ENCODE assay signal across 16 mouse cellular contexts in genomic region chr5:43392908-43393545, GRCm38 (mm10).
DNase-seq lines count a peak whose midpoint lies in the region; ATAC-seq and TF ChIP-seq lines count a peak whose summit lies in the region.
"Had no signal": no experiment of that assay in that cellular context is flagged by ENCODE, and none has a peak within 500 bp of the region (broad histone marks: within the 10 kb centered on the region; RNA-seq: fewer than 3 reads in every experiment).

No protein-coding gene starts in this region.

- peaks cover 3% of the 10 kb centered on the region; the same call in 1 of the 2 replicates for H3K4me1 ChIP-seq in cerebellum, adult 2 months (ENCODE audit: control insufficient read depth, insufficient read depth, low read length)
- no peaks in the 10 kb centered on the region for H3K4me1 ChIP-seq in hindbrain, embryonic 13.5 days (replicated peaks)
- H3K4me1 ChIP-seq in hindbrain, embryonic 11.5 days (replicated peaks; ENCODE audit: control insufficient read depth, insufficient read depth, low read length), result no peaks in the 10 kb centered on the region
- no peaks in the 10 kb centered on the region for H3K4me1 ChIP-seq in midbrain, embryonic 15.5 days
- H3K4me1 ChIP-seq in neural tube, embryonic 15.5 days, result no peaks in the 10 kb centered on the region
- H3K4me1 ChIP-seq: midbrain, embryonic 12.5 days had no signal

- H3K36me3 ChIP-seq in hindbrain, embryonic 13.5 days, result no peaks in the 10 kb centered on the region
- H3K36me3 ChIP-seq in hindbrain, embryonic 11.5 days (ENCODE audit: control insufficient read depth, insufficient read depth, low read length), result no peaks in the 10 kb centered on the region
- H3K36me3 ChIP-seq in midbrain, embryonic 15.5 days (replicated peaks), result no peaks in the 10 kb centered on the region
- no peaks in the 10 kb centered on the region for H3K36me3 ChIP-seq in neural tube, embryonic 15.5 days
- H3K36me3 ChIP-seq: midbrain, embryonic 12.5 days had no signal

- TF ChIP-seq POLR2A in cerebellum, adult 2 months (IDR thresholded peaks at IDR 0.05; ENCODE audit: borderline replicate concordance, insufficient read depth, low read length), result no peak

- intact Hi-C loops in left cerebral cortex, postnatal 14 days (cut with DNase I), result no loop called here
- intact Hi-C loops in left cerebral cortex, postnatal 36 days (cut with DNase I), result loop anchor here (5.0 kb wide), 1 partner anchor 106 kb away; no protein-coding TSS in a partner anchor

- H3K4me2 ChIP-seq in hindbrain, embryonic 13.5 days, result no peak overlapping the region
- H3K4me2 ChIP-seq in hindbrain, embryonic 11.5 days (replicated peaks; ENCODE audit: low read depth, low read length), result no peak overlapping the region
- no peak overlapping the region for H3K4me2 ChIP-seq in midbrain, embryonic 15.5 days
- no peak overlapping the region for H3K4me2 ChIP-seq in neural tube, embryonic 15.5 days
- H3K4me2 ChIP-seq: midbrain, embryonic 12.5 days had no signal

- 0 out of 2 replicates have a peak, but pooled peaks have one; percentile 6 for ATAC-seq in hindbrain, embryonic 13.5 days (ENCODE audit: low FRiP score)
- ATAC-seq in hindbrain, embryonic 11.5 days (ENCODE audit: low FRiP score), result no peak
- 0 out of 2 replicates have a peak, but pooled peaks have one; percentile 45 for ATAC-seq in midbrain, embryonic 15.5 days (replicated peaks)
- no peak for ATAC-seq in neural tube, embryonic 15.5 days (ENCODE audit: low FRiP score)
- ATAC-seq: liver, postnatal 0 days had no signal

- no peaks in the 10 kb centered on the region for H3K27me3 ChIP-seq in cerebellum, adult 2 months (ENCODE audit: control insufficient read depth, insufficient read depth, low read length)
- no peaks in the 10 kb centered on the region for H3K27me3 ChIP-seq in hindbrain, embryonic 13.5 days
- H3K27me3 ChIP-seq in hindbrain, embryonic 11.5 days (ENCODE audit: control insufficient read depth, insufficient read depth, low read length), result no peaks in the 10 kb centered on the region
- no peaks in the 10 kb centered on the region for H3K27me3 ChIP-seq in midbrain, embryonic 15.5 days (replicated peaks)
- H3K27me3 ChIP-seq in neural tube, embryonic 15.5 days (replicated peaks), result no peaks in the 10 kb centered on the region
- H3K27me3 ChIP-seq: midbrain, embryonic 12.5 days had no signal

- WGBS in cerebellum, adult 2 months, result 27% methylated on average over 8 of the region's 8 CpGs
- 72% methylated on average over 8 of the region's 8 CpGs for WGBS in hindbrain, embryonic 13.5 days
- WGBS in hindbrain, embryonic 11.5 days, result 79% methylated on average over 8 of the region's 8 CpGs
- 67% methylated on average over 8 of the region's 8 CpGs for WGBS in midbrain, embryonic 15.5 days
- WGBS in neural tube, embryonic 15.5 days, result 75% methylated on average over 8 of the region's 8 CpGs

- no peak for TF ChIP-seq CTCF in cerebellum, adult 2 months (IDR thresholded peaks at IDR 0.05; ENCODE audit: borderline replicate concordance, insufficient read depth, low read depth, low read length)

- no peak overlapping the region for H3K4me3 ChIP-seq in cerebellum, adult 2 months (replicated peaks; ENCODE audit: insufficient read depth, low read depth, low read length)
- no peak overlapping the region for H3K4me3 ChIP-seq in hindbrain, embryonic 13.5 days
- no peak overlapping the region for H3K4me3 ChIP-seq in hindbrain, embryonic 11.5 days (ENCODE audit: low read depth, low read length)
- no peak overlapping the region for H3K4me3 ChIP-seq in midbrain, embryonic 15.5 days
- no peak overlapping the region for H3K4me3 ChIP-seq in neural tube, embryonic 15.5 days (replicated peaks)
- H3K4me3 ChIP-seq: heart, adult 2 months; midbrain, embryonic 12.5 days had no signal

- no peak overlapping the region for H3K27ac ChIP-seq in cerebellum, adult 2 months (ENCODE audit: insufficient read depth, low read length)
- H3K27ac ChIP-seq in hindbrain, embryonic 13.5 days, result no peak overlapping the region
- H3K27ac ChIP-seq in hindbrain, embryonic 11.5 days (ENCODE audit: low read depth, low read length), result no peak overlapping the region
- H3K27ac ChIP-seq in midbrain, embryonic 15.5 days, result no peak overlapping the region
- no peak overlapping the region for H3K27ac ChIP-seq in neural tube, embryonic 15.5 days (replicated peaks)
- H3K27ac ChIP-seq: heart, adult 2 months; midbrain, embryonic 12.5 days had no signal

- H3K9me3 ChIP-seq in hindbrain, embryonic 13.5 days, result no peaks in the 10 kb centered on the region
- H3K9me3 ChIP-seq in hindbrain, embryonic 11.5 days (ENCODE audit: control insufficient read depth, low read length), result no peaks in the 10 kb centered on the region
- H3K9me3 ChIP-seq in midbrain, embryonic 15.5 days, result no peaks in the 10 kb centered on the region
- no peaks in the 10 kb centered on the region for H3K9me3 ChIP-seq in neural tube, embryonic 15.5 days (replicated peaks)
- H3K9me3 ChIP-seq: midbrain, embryonic 12.5 days had no signal

- peak; percentile 12 to 16 for DNase-seq in cerebellum, adult 2 months
- no peak for DNase-seq in cerebellum, adult 18-20 months
- DNase-seq in hindbrain, embryonic 11.5 days (ENCODE audit: low spot score), result no peak
- peak; percentile 18 to 38 for DNase-seq in left cerebral cortex, postnatal 14 days (ENCODE audit: low spot score in 2 of 2)
- no peak for DNase-seq in left cerebral cortex, postnatal 36 days (ENCODE audit: low spot score in 2 of 2)
- DNase-seq: gastrocnemius, postnatal 14 days; heart, adult 2 months; kidney, adult 2 months; kidney, postnatal 25 days; liver; liver, postnatal 0 days; right cerebral cortex, adult 18-20 months had no signal

- H3K9ac ChIP-seq in hindbrain, embryonic 13.5 days, result no peak overlapping the region
- no peak overlapping the region for H3K9ac ChIP-seq in hindbrain, embryonic 11.5 days (ENCODE audit: low read depth, low read length)
- no peak overlapping the region for H3K9ac ChIP-seq in midbrain, embryonic 15.5 days
- H3K9ac ChIP-seq in neural tube, embryonic 15.5 days (replicated peaks), result no peak overlapping the region
- H3K9ac ChIP-seq: liver, postnatal 0 days; midbrain, embryonic 12.5 days had no signal

Comparison
In these comparisons a context has a peak if more than half of its experiments do, and no peak if none do; other contexts are left out.
1. DNase-seq: peak in cerebellum, adult 2 months (2 of 2) and left cerebral cortex, postnatal 14 days (2 of 2); none in cerebellum, adult 18-20 months (0 of 2), hindbrain, embryonic 11.5 days (single experiment) and left cerebral cortex, postnatal 36 days (0 of 2).
2. ATAC-seq: peak in hindbrain, embryonic 13.5 days (single experiment) and midbrain, embryonic 15.5 days (single experiment); none in hindbrain, embryonic 11.5 days (single experiment) and neural tube, embryonic 15.5 days (single experiment).